Mouse (Mus musculus): ENCODE data around the gene Gm9887.
"Not testable (repeated sequence)": the region's sequence is repeated elsewhere in the genome, so short reads cannot be mapped to it uniquely, and the experiment has no call there.

Gene Gm9887

DNA sequence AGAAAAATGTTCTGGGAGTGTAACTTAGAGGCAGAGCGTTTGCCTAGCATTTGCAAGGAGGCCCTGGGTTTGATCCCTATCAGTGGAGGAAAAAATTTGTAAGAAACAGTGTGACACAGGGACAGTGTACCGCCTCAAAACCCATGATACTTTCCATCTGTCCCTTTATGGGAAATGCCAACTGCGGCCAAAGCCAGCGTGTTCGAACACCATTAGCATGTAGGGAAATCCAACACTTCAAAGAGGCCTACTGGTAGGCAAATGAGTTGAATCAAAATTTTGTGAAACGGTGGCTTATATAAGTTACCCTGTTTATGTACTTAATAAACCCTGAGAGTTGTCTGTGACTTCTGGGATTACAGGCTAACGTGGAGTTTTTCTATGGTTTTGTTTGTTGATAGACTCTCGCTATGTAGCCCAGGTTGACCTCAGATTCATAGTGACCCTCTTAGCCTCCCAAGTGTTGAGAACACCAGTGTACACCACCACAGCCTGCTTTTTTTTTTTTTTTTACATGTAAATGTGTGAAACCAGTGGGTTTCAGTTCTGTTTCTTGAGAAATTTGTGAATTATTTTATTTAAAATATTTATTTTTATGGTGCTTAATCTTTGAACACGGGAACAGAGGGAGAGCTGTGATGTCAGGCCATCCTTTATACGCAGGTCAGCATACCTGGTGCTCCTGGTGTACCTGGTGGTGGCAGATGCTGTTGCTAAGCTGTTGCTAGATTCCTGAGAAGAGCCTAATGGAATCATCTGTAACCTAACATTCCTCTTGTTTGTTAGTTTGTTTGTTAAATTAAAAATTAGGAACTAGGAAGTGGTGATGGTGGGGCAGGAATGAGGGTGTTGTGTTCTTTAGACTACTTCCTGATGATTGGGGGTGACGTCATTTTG is 6.5 kb upstream of the Gm9887 start:
- Histone ChIP-seq H3K4me1 (replicated peaks; ENCODE audit: low read depth, low read length) (peaks cover 20% of the 10 kb centered on the region), H3K4me3 (replicated peaks; ENCODE audit: low read length) (no peak overlapping the region), H3K36me3 (ENCODE audit: insufficient read depth, low read length) (peaks cover 36% of the 10 kb centered on the region), H3K27me3 (ENCODE audit: insufficient read depth, low read length) (no peaks in the 10 kb centered on the region), H3K9me3 (ENCODE audit: low read length) (no peaks in the 10 kb centered on the region)
- TF ChIP-seq NANOG (IDR thresholded peaks at IDR 0.05; ENCODE audit: borderline replicate concordance, low read length) = no peak
- no peak for TF ChIP-seq POU5F1 (IDR thresholded peaks at IDR 0.05; ENCODE audit: borderline replicate concordance, low read length)
- no peak for TF ChIP-seq CTCF (conservative IDR thresholded peaks at IDR 0.05; ENCODE audit: low read length)

GRCm38 (mm10) chr12:69377636-69378035 is 5.4 kb upstream of the Gm9887 start:
- Histone ChIP-seq H3K4me1 (replicated peaks; ENCODE audit: low read depth, low read length) (peaks cover 26% of the 10 kb centered on the region), H3K36me3 (ENCODE audit: insufficient read depth, low read length) (peaks cover 48% of the 10 kb centered on the region)
- H3K27me3 ChIP-seq (ENCODE audit: insufficient read depth, low read length); H3K9me3 ChIP-seq (ENCODE audit: low read length); H3K4me3 ChIP-seq (replicated peaks; ENCODE audit: low read length): not testable (repeated sequence)

GRCm38 (mm10) chr12:69377188-69377587 is 4.9 kb upstream of the Gm9887 start:
- no peaks in the 10 kb centered on the region for H3K9me3 ChIP-seq (ENCODE audit: low read length)
- no peaks in the 10 kb centered on the region for H3K27me3 ChIP-seq (ENCODE audit: insufficient read depth, low read length)
- peaks cover 48% of the 10 kb centered on the region for H3K36me3 ChIP-seq (ENCODE audit: insufficient read depth, low read length)
- peaks cover 26% of the 10 kb centered on the region for H3K4me1 ChIP-seq (replicated peaks; ENCODE audit: low read depth, low read length)
- TF ChIP-seq POU5F1 (IDR thresholded peaks at IDR 0.05; ENCODE audit: borderline replicate concordance, low read length) = no peak
- no peak for TF ChIP-seq NANOG (IDR thresholded peaks at IDR 0.05; ENCODE audit: borderline replicate concordance, low read length)
- no peak for TF ChIP-seq CTCF (conservative IDR thresholded peaks at IDR 0.05; ENCODE audit: low read length)
- H3K4me3 ChIP-seq (replicated peaks; ENCODE audit: low read length) = no peak overlapping the region

- TF ChIP-seq NANOG (IDR thresholded peaks at IDR 0.05; ENCODE audit: borderline replicate concordance, low read length) = no peak
- TF ChIP-seq CTCF (conservative IDR thresholded peaks at IDR 0.05; ENCODE audit: low read length) = no peak
- no peak for TF ChIP-seq POU5F1 (IDR thresholded peaks at IDR 0.05; ENCODE audit: borderline replicate concordance, low read length)
Measured at GRCm38 (mm10) chr12:69376132-69376531, 3.9 kb upstream of the Gm9887 start.

GRCm38 (mm10) chr12:69373850-69374766 is 1.9 kb upstream of the Gm9887 start:
- H3K27me3 ChIP-seq (ENCODE audit: insufficient read depth, low read length) = no peaks in the 10 kb centered on the region
- H3K4me3 ChIP-seq (replicated peaks; ENCODE audit: low read length) = peak overlapping the region; percentile 93
- peaks cover 36% of the 10 kb centered on the region for H3K4me1 ChIP-seq (replicated peaks; ENCODE audit: low read depth, low read length)
- H3K9me3 ChIP-seq (ENCODE audit: low read length) = no peaks in the 10 kb centered on the region
- H3K36me3 ChIP-seq (ENCODE audit: insufficient read depth, low read length) = peaks cover 48% of the 10 kb centered on the region
- TF ChIP-seq POU5F1 (IDR thresholded peaks at IDR 0.05; ENCODE audit: borderline replicate concordance, low read length) = no peak
- no peak for TF ChIP-seq NANOG (IDR thresholded peaks at IDR 0.05; ENCODE audit: borderline replicate concordance, low read length)
- TF ChIP-seq CTCF (conservative IDR thresholded peaks at IDR 0.05; ENCODE audit: low read length) = no peak

More at GRCm38 (mm10) chr12:69376132-69376531, 3.9 kb upstream of the Gm9887 start:
- Histone ChIP-seq H3K27me3 (ENCODE audit: insufficient read depth, low read length) (no peaks in the 10 kb centered on the region), H3K9me3 (ENCODE audit: low read length) (no peaks in the 10 kb centered on the region), H3K4me1 (replicated peaks; ENCODE audit: low read depth, low read length) (peaks cover 26% of the 10 kb centered on the region), H3K4me3 (replicated peaks; ENCODE audit: low read length) (no peak overlapping the region), H3K36me3 (ENCODE audit: insufficient read depth, low read length) (peaks cover 48% of the 10 kb centered on the region)

GRCm38 (mm10) chr12:69372731-69373331 is 573 bp upstream of the Gm9887 start:
- peaks cover 38% of the 10 kb centered on the region for H3K4me1 ChIP-seq (replicated peaks; ENCODE audit: low read depth, low read length)
- H3K4me3 ChIP-seq (replicated peaks; ENCODE audit: low read length) = peak overlapping the region; percentile 93
- no peaks in the 10 kb centered on the region for H3K9me3 ChIP-seq (ENCODE audit: low read length)
- no peak for TF ChIP-seq POU5F1 (IDR thresholded peaks at IDR 0.05; ENCODE audit: borderline replicate concordance, low read length)
- no peaks in the 10 kb centered on the region for H3K27me3 ChIP-seq (ENCODE audit: insufficient read depth, low read length)
- peaks cover 42% of the 10 kb centered on the region for H3K36me3 ChIP-seq (ENCODE audit: insufficient read depth, low read length)

DNA sequence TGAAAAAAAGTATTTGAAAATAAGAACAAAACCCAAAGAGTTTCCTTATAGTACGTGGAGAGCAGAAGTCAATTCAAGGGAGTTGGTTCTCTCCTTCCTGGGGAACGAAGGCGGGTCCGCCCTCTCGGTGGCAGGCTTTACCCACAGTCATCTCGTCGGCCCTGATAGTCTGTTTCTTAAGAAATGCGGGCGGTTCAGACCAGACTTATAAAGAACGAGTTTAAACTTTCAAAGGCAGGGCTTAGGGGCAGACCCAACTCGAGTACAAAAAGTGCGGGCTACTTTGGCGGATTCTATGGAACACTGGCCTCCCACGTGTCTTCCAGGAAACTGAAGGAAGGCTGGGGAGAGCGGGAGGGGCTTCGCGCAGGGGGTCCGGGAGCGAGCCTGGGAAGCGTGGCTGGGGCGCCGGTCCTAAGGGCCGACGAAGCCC is 821 bp downstream of the Gm9887 start:
- H3K9me3 ChIP-seq (ENCODE audit: low read length) = no peaks in the 10 kb centered on the region
- peaks cover 50% of the 10 kb centered on the region for H3K4me1 ChIP-seq (replicated peaks; ENCODE audit: low read depth, low read length)
- H3K27me3 ChIP-seq (ENCODE audit: insufficient read depth, low read length) = no peaks in the 10 kb centered on the region
- peaks cover 34% of the 10 kb centered on the region for H3K36me3 ChIP-seq (ENCODE audit: insufficient read depth, low read length)
- TF ChIP-seq NANOG (IDR thresholded peaks at IDR 0.05; ENCODE audit: borderline replicate concordance, low read length) (no peak), CTCF (conservative IDR thresholded peaks at IDR 0.05; ENCODE audit: low read length) (no peak), POU5F1 (IDR thresholded peaks at IDR 0.05; ENCODE audit: borderline replicate concordance, low read length) (no peak)
- H3K4me3 ChIP-seq (replicated peaks; ENCODE audit: low read length) = peak overlapping the region; percentile 93

- Histone ChIP-seq H3K9me3 (ENCODE audit: low read length) (no peaks in the 10 kb centered on the region), H3K27me3 (ENCODE audit: insufficient read depth, low read length) (no peaks in the 10 kb centered on the region), H3K36me3 (ENCODE audit: insufficient read depth, low read length) (peaks cover 30% of the 10 kb centered on the region), H3K4me1 (replicated peaks; ENCODE audit: low read depth, low read length) (peaks cover 46% of the 10 kb centered on the region), H3K4me3 (replicated peaks; ENCODE audit: low read length) (peak overlapping the region; percentile 93)
- no peak for TF ChIP-seq NANOG (IDR thresholded peaks at IDR 0.05; ENCODE audit: borderline replicate concordance, low read length)
- TF ChIP-seq POU5F1 (IDR thresholded peaks at IDR 0.05; ENCODE audit: borderline replicate concordance, low read length) = no peak
- TF ChIP-seq CTCF (conservative IDR thresholded peaks at IDR 0.05; ENCODE audit: low read length) = no peak
Measured at GRCm38 (mm10) chr12:69370936-69371335, 1.3 kb downstream of the Gm9887 start.

Data from E14TG2a.4 (cell line).